Mouse (Mus musculus) spleen, adult 18-20 months (tissue): ENCODE results near the gene Xxylt1.

Experiments
- DNase-seq, 2 experiments: peaks; one replicate each; pipeline ENCODE4 v3.0.0; 2022; ENCODE audit warnings: mixed read lengths in 2 of 2

Xxylt1 gene

GRCm38 (mm10) chr16:31081125-31081664 is at the start of gene Xxylt1:
TSS of gene Xxylt1 (minus strand) at chr16:31081432.
- peak; percentile 89 to 93 for DNase-seq

- no peak for DNase-seq
These were observed 46.9 kb upstream of the Xxylt1 start for GRCm38 (mm10) chr16:31128116-31128515.

- DNase-seq: no peak
These were observed 43.8 kb upstream of the Xxylt1 start for GRCm38 (mm10) chr16:31124991-31125390.

- DNase-seq: no peak
These were observed 40.4 kb upstream of the Xxylt1 start for GRCm38 (mm10) chr16:31121612-31122011.

- no peak for DNase-seq
These were observed 32.4 kb upstream of the Xxylt1 start for GRCm38 (mm10) chr16:31113596-31113995.

GRCm38 (mm10) chr16:31101352-31101751 is 20.1 kb upstream of the Xxylt1 start:
- no peak for DNase-seq

- DNase-seq: no peak
These were observed 18.7 kb upstream of the Xxylt1 start for GRCm38 (mm10) chr16:31099906-31100305.

- no peak for DNase-seq
These were observed 12.8 kb upstream of the Xxylt1 start for GRCm38 (mm10) chr16:31094036-31094435.

GRCm38 (mm10) chr16:31093186-31093585 is 12.0 kb upstream of the Xxylt1 start:
- DNase-seq: no peak

- no peak for DNase-seq
These were observed 659 bp upstream of the Xxylt1 start for GRCm38 (mm10) chr16:31081891-31082290.

- peak in 1 of 2 experiments; percentile 44 for DNase-seq
These were observed 620 bp downstream of the Xxylt1 start for GRCm38 (mm10) chr16:31080573-31081051.

GRCm38 (mm10) chr16:31077396-31077795 is 3.8 kb downstream of the Xxylt1 start:
- no peak for DNase-seq

- no peak for DNase-seq
These were observed 4.8 kb downstream of the Xxylt1 start for GRCm38 (mm10) chr16:31076436-31076835.

- no peak for DNase-seq
These were observed 6.8 kb downstream of the Xxylt1 start for GRCm38 (mm10) chr16:31074324-31074908.

- no peak for DNase-seq
These were observed 9.5 kb downstream of the Xxylt1 start for GRCm38 (mm10) chr16:31071731-31072130.

- DNase-seq: peak; percentile 75 to 87
These were observed 10.7 kb downstream of the Xxylt1 start for GRCm38 (mm10) chr16:31070358-31071133.

GRCm38 (mm10) chr16:31069211-31070166 is 11.7 kb downstream of the Xxylt1 start:
- no peak for DNase-seq

GRCm38 (mm10) chr16:31068280-31068679 is 13.0 kb downstream of the Xxylt1 start:
- DNase-seq: no peak

- peak; percentile 49 to 61 for DNase-seq
These were observed 14.7 kb downstream of the Xxylt1 start for GRCm38 (mm10) chr16:31066344-31067098.

- DNase-seq: no peak
These were observed 16.4 kb downstream of the Xxylt1 start for GRCm38 (mm10) chr16:31064782-31065181.

- no peak for DNase-seq
These were observed 18.3 kb downstream of the Xxylt1 start for GRCm38 (mm10) chr16:31062918-31063317.
